In genomic region chr12:11370056-11370455, GRCm38 (mm10) we compare ENCODE assay signal across 9 mouse cellular contexts.
DNase-seq lines count a peak whose midpoint lies in the region; TF ChIP-seq lines count a peak whose summit lies in the region.
"Had no signal": no experiment of that assay in that cellular context is flagged by ENCODE, and none has a peak within 500 bp of the region (broad histone marks: within the 10 kb centered on the region; RNA-seq: fewer than 3 reads in every experiment).

No protein-coding gene starts in this region.

- WGBS in heart, embryonic 10.5 days: 52% methylated on average over 4 of the region's 4 CpGs

- DNase-seq in embryo, embryonic 10.5 days (ENCODE audit: low spot score): peak; percentile 24
- no peak for DNase-seq in embryo, embryonic 10 days (ENCODE audit: low spot score)
- peak; percentile 36 for DNase-seq in adrenal gland, adult 8-10 months
- DNase-seq in layer of hippocampus, adult 2 months (ENCODE audit: low spot score in 2 of 2): peak; percentile 45 to 74
- peak; percentile 50 for DNase-seq in lung, postnatal 36 days
- no peak for DNase-seq in kidney, adult 11 months
- no peak for DNase-seq in kidney, postnatal 10 days
- no peak for DNase-seq in heart, embryonic 10.5 days (ENCODE audit: low spot score)

- H3K27me3 ChIP-seq in heart, embryonic 10.5 days (ENCODE audit: insufficient read depth, poor library complexity, severe bottlenecking): no peaks in the 10 kb centered on the region
- H3K27me3 ChIP-seq: CH12.LX had no signal

- no peak for TF ChIP-seq CTCF in layer of hippocampus, adult 2 months (conservative IDR thresholded peaks at IDR 0.05)

- no peaks in the 10 kb centered on the region for H3K9me3 ChIP-seq in heart, embryonic 10.5 days

- peak overlapping the region; percentile 74 for H3K27ac ChIP-seq in layer of hippocampus, adult 2 months
- no peak overlapping the region for H3K27ac ChIP-seq in heart, embryonic 10.5 days

- no peaks in the 10 kb centered on the region for H3K36me3 ChIP-seq in heart, embryonic 10.5 days

- H3K4me1 ChIP-seq in heart, embryonic 10.5 days: 0 out of 2 replicates have a peak, but pooled peaks cover 3% of the 10 kb centered on the region

- no peak overlapping the region for H3K4me3 ChIP-seq in layer of hippocampus, adult 2 months
- no peak overlapping the region for H3K4me3 ChIP-seq in heart, embryonic 10.5 days

Comparison
In these comparisons a context has a peak if more than half of its experiments do, and no peak if none do; other contexts are left out.
1. DNase-seq: peak in embryo, embryonic 10.5 days (single experiment), adrenal gland, adult 8-10 months (single experiment), layer of hippocampus, adult 2 months (2 of 2) and lung, postnatal 36 days (single experiment); none in embryo, embryonic 10 days (single experiment), kidney, adult 11 months (single experiment), kidney, postnatal 10 days (single experiment) and heart, embryonic 10.5 days (single experiment).